Mouse (Mus musculus) splenic B cell, adult 2 months (primary cell): ENCODE data around the gene Alg5.
"Not testable (repeated sequence)": the region's sequence is repeated elsewhere in the genome, so short reads cannot be mapped to it uniquely, and the experiment has no call there.

Experiments
- DNase-seq: peaks from one replicate; pipeline ENCODE4 v3.0.0-alpha.2; 2011; ENCODE audit warnings: low read depth, low spot score
- H3K27me3 ChIP-seq: 2 replicates; pipeline ENCODE4 v1.6.1; 2012; ENCODE audit warnings: mild to moderate bottlenecking, low read length, moderate library complexity, mixed read lengths; ENCODE audit not compliant: control insufficient read depth, poor library complexity, insufficient read depth, severe bottlenecking
- H3K36me3 ChIP-seq: 2 replicates; pipeline ENCODE4 v1.6.1; 2012; ENCODE audit warnings: mild to moderate bottlenecking, low read length, moderate library complexity, mixed read lengths; ENCODE audit not compliant: control insufficient read depth, poor library complexity, insufficient read depth, severe bottlenecking

Gene Alg5

GRCm38 (mm10) chr3:54735247-54736046 lies at the start of gene Alg5, which contains the start of gene Exosc8:
Gene Alg5 (plus strand): TSS chr3:54735539.
Gene Exosc8 (minus strand): TSS chr3:54735393.
- DNase-seq, result peak; percentile 85

GRCm38 (mm10) chr3:54687245-54687644 lies 48.1 kb upstream of the Alg5 start:
- H3K36me3 ChIP-seq, result no peaks in the 10 kb centered on the region
- no peak for DNase-seq
- no peaks in the 10 kb centered on the region for H3K27me3 ChIP-seq

More at GRCm38 (mm10) chr3:54735247-54736046, at the start of gene Alg5, which contains the start of gene Exosc8:
- Histone ChIP-seq H3K27me3 (no peaks in the 10 kb centered on the region), H3K36me3 (peaks cover 4% of the 10 kb centered on the region)

GRCm38 (mm10) chr3:54689091-54689490 lies 46.2 kb upstream of the Alg5 start:
- Histone ChIP-seq H3K36me3 (no peaks in the 10 kb centered on the region), H3K27me3 (no peaks in the 10 kb centered on the region)
- DNase-seq, result peak; percentile 47

GRCm38 (mm10) chr3:54692202-54693055 lies 42.9 kb upstream of the Alg5 start, which contains the start of gene Supt20:
Gene Supt20 (plus strand): TSS chr3:54692807.
- H3K36me3 ChIP-seq, result peaks cover 9% of the 10 kb centered on the region; the same call in 1 of the 2 replicates
- peak; percentile 96 for DNase-seq
- H3K27me3 ChIP-seq, result no peaks in the 10 kb centered on the region

GRCm38 (mm10) chr3:54693056-54693415 lies 42.3 kb upstream of the Alg5 start:
- no peak for DNase-seq
- Histone ChIP-seq H3K36me3 (peaks cover 9% of the 10 kb centered on the region; the same call in 1 of the 2 replicates), H3K27me3 (no peaks in the 10 kb centered on the region)

GRCm38 (mm10) chr3:54699759-54700301 lies 35.5 kb upstream of the Alg5 start:
- no peak for DNase-seq

GRCm38 (mm10) chr3:54704106-54704505 lies 31.2 kb upstream of the Alg5 start:
- H3K36me3 ChIP-seq, result peaks cover 11% of the 10 kb centered on the region; the same call in 1 of the 2 replicates
- H3K27me3 ChIP-seq, DNase-seq: not testable (repeated sequence)

More at GRCm38 (mm10) chr3:54699759-54700301, 35.5 kb upstream of the Alg5 start:
- H3K36me3 ChIP-seq, result peaks cover 17% of the 10 kb centered on the region; the same call in 1 of the 2 replicates
- no peaks in the 10 kb centered on the region for H3K27me3 ChIP-seq

- no peaks in the 10 kb centered on the region for H3K27me3 ChIP-seq
- H3K36me3 ChIP-seq, result peaks cover 17% of the 10 kb centered on the region
- DNase-seq, result peak; percentile 80
Measured at GRCm38 (mm10) chr3:54708972-54709371, 26.4 kb upstream of the Alg5 start.

GRCm38 (mm10) chr3:54714253-54714652 lies 21.1 kb upstream of the Alg5 start, which contains the start of gene Gm21958:
Gene Gm21958 (minus strand): TSS chr3:54714353.
- DNase-seq, result no peak
- no peaks in the 10 kb centered on the region for H3K27me3 ChIP-seq
- peaks cover 30% of the 10 kb centered on the region for H3K36me3 ChIP-seq

GRCm38 (mm10) chr3:54715461-54715860 lies 19.9 kb upstream of the Alg5 start:
- DNase-seq, result no peak
- Histone ChIP-seq H3K36me3 (peaks cover 27% of the 10 kb centered on the region), H3K27me3 (no peaks in the 10 kb centered on the region)

- H3K27me3 ChIP-seq, result no peaks in the 10 kb centered on the region
- no peak for DNase-seq
- H3K36me3 ChIP-seq, result peaks cover 23% of the 10 kb centered on the region
Measured at GRCm38 (mm10) chr3:54717348-54717747, 18.0 kb upstream of the Alg5 start.

GRCm38 (mm10) chr3:54718947-54719346 lies 16.4 kb upstream of the Alg5 start:
- Histone ChIP-seq H3K27me3 (no peaks in the 10 kb centered on the region), H3K36me3 (peaks cover 18% of the 10 kb centered on the region)
- DNase-seq, result peak; percentile 46

GRCm38 (mm10) chr3:54723741-54724500 lies 11.4 kb upstream of the Alg5 start:
- DNase-seq, result peak; percentile 74
- Histone ChIP-seq H3K27me3 (no peaks in the 10 kb centered on the region), H3K36me3 (peaks cover 4% of the 10 kb centered on the region)

GRCm38 (mm10) chr3:54725344-54725743 lies 10.0 kb upstream of the Alg5 start:
- no peak for DNase-seq
- H3K27me3 ChIP-seq, result no peaks in the 10 kb centered on the region

More at GRCm38 (mm10) chr3:54725344-54725743, 10.0 kb upstream of the Alg5 start:
- peaks cover 7% of the 10 kb centered on the region for H3K36me3 ChIP-seq
